Mouse (Mus musculus): ENCODE measurements around the gene Nelfb.

DNA sequence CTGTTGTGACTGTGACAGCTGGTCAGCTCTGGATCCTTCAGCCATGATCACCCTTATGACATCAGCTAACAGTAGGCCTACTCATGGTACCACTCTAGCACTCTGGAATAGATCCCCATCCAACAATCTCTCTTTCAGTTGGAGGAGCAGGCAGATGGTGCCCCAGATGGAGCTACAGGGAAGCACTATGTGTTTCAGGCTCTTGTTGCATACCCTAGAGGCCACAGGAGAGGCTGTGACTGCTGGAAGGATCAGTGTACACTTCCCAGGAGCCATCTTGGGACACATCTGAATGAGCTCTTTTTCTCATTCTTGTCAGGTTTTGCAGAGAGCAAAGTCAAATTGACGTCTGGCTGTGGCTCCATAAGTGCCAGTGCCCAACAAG is 39.5 kb downstream of the Nelfb start:
- TF ChIP-seq CTCF (conservative IDR thresholded peaks at IDR 0.05; ENCODE audit: insufficient read depth, insufficient read length, low read depth, low read length), result no peak
- TF ChIP-seq POLR2A (IDR thresholded peaks at IDR 0.05; ENCODE audit: low read depth, low read length), result no peak

Data from kidney, adult 2 months (tissue).